Mouse (Mus musculus) MEL (cell line): ENCODE data around the gene Vps29. TPM values are rescaled to one million over a fixed set of nuclear protein-coding genes. Genes with fewer than 3 reads are reported as not detected.

ENCODE experiments used
- DNase-seq: peaks from one replicate; pipeline ENCODE4 v3.0.0; 2011; ENCODE audit warnings: low read depth, low spot score
- H3K27ac ChIP-seq: 2 replicates; pipeline ENCODE4 v1.5.1; 2012; ENCODE audit warnings: low read depth, mild to moderate bottlenecking, control low read depth, low read length, moderate library complexity; ENCODE audit not compliant: control insufficient read depth
- H3K27me3 ChIP-seq, 2 experiments: fragments of 150-350 bp in 1 of 2; sonication (generic) in 1 of 2; 2 replicates each; pipeline ENCODE4 v1.6.1; 2012; ENCODE audit warnings: low read length in 2 of 2, mild to moderate bottlenecking in 2 of 2, improper control_type of control experiment in 1 of 2, moderate library complexity in 1 of 2; ENCODE audit not compliant: insufficient read depth in 2 of 2, control insufficient read depth in 1 of 2
- H3K36me3 ChIP-seq, 2 experiments: 2 replicates each; pipeline ENCODE4 v1.6.1; 2012 to 2014; ENCODE audit warnings: low read length in 2 of 2, improper control_type of control experiment in 1 of 2, inconsistent platforms in 1 of 2, mild to moderate bottlenecking in 1 of 2; ENCODE audit not compliant: insufficient read depth in 2 of 2, control insufficient read depth in 1 of 2
- H3K4me1 ChIP-seq, 2 experiments: fragments of 150-350 bp in 1 of 2; sonication (generic) in 1 of 2; 2 replicates each; pipeline ENCODE4 v1.6.1; 2012; ENCODE audit warnings: low read length in 2 of 2, improper control_type of control experiment in 1 of 2, mild to moderate bottlenecking in 1 of 2; ENCODE audit not compliant: insufficient read depth in 2 of 2, control insufficient read depth in 1 of 2
- H3K4me3 ChIP-seq, 2 experiments: fragments of 150-350 bp in 1 of 2; sonication (generic) in 1 of 2; 2 replicates each; pipeline ENCODE4 v1.5.1; 2012; ENCODE audit warnings: low read depth in 2 of 2, low read length in 2 of 2, mild to moderate bottlenecking in 2 of 2, moderate library complexity in 2 of 2, control low read depth in 1 of 2, improper control_type of control experiment in 1 of 2; ENCODE audit not compliant: control insufficient read depth in 1 of 2, insufficient read depth in 1 of 2
- H3K79me2 ChIP-seq: 2 replicates; pipeline ENCODE4 v1.6.1; 2012; ENCODE audit warnings: mild to moderate bottlenecking, low read length, moderate library complexity; ENCODE audit not compliant: control insufficient read depth, poor library complexity, insufficient read depth
- H3K9ac ChIP-seq: 2 replicates; pipeline ENCODE4 v1.6.1; 2012; ENCODE audit warnings: low read depth, mild to moderate bottlenecking, control low read depth, low read length, moderate library complexity; ENCODE audit not compliant: control insufficient read depth, poor library complexity, severe bottlenecking
- H3K9me3 ChIP-seq: fragments of 150-350 bp; sonication (generic); replicated peaks from 2 replicates; pipeline ENCODE4 v1.6.1; 2012; ENCODE audit warnings: mild to moderate bottlenecking, low read length, improper control_type of control experiment, moderate library complexity; ENCODE audit not compliant: insufficient read depth
- BHLHE40 ChIP-seq: IDR thresholded peaks from 2 replicates; pipeline ENCODE4 v1.6.1; 2012; ENCODE audit warnings: low read depth, mild to moderate bottlenecking, inconsistent platforms, low read length, improper control_type of control experiment, borderline replicate concordance
- CHD1 ChIP-seq: IDR thresholded peaks from 2 replicates; pipeline ENCODE4 v1.6.1; 2012; ENCODE audit warnings: low read depth, mild to moderate bottlenecking, inconsistent platforms, low read length, improper control_type of control experiment
- CHD2 ChIP-seq: IDR thresholded peaks from 2 replicates; pipeline ENCODE4 v1.6.1; 2011; ENCODE audit warnings: low read length, improper control_type of control experiment
- CTCF ChIP-seq, 3 experiments: IDR thresholded peaks in 2 of 3; conservative IDR thresholded peaks in 1 of 3; 2 replicates each; pipeline ENCODE4 v1.5.1; 2011 to 2012; ENCODE audit warnings: low read length in 3 of 3, low read depth in 2 of 3, mild to moderate bottlenecking in 2 of 3, improper control_type of control experiment in 1 of 3, inconsistent platforms in 1 of 3, mixed read lengths in 1 of 3, moderate library complexity in 1 of 3; ENCODE audit not compliant: control insufficient read depth in 1 of 3, insufficient read depth in 1 of 3, poor library complexity in 1 of 3, severe bottlenecking in 1 of 3
- E2F4 ChIP-seq: IDR thresholded peaks from 2 replicates; pipeline ENCODE4 v1.6.1; 2011; ENCODE audit warnings: low read depth, low read length, improper control_type of control experiment, borderline replicate concordance
- ELF1 ChIP-seq: IDR thresholded peaks from 2 replicates; pipeline ENCODE4 v1.6.1; 2014; ENCODE audit warnings: low read depth, mild to moderate bottlenecking, inconsistent platforms, low read length, improper control_type of control experiment, moderate library complexity
- EP300 ChIP-seq, 2 experiments: IDR thresholded peaks; 2 replicates each; pipeline ENCODE4 v1.6.1; 2011; ENCODE audit warnings: improper control_type of control experiment in 2 of 2, low read length in 2 of 2, low read depth in 1 of 2, mild to moderate bottlenecking in 1 of 2
- ETS1 ChIP-seq: IDR thresholded peaks from 2 replicates; pipeline ENCODE4 v1.6.1; 2012; ENCODE audit warnings: low read depth, mild to moderate bottlenecking, inconsistent platforms, low read length, improper control_type of control experiment, moderate library complexity
- GABPA ChIP-seq: IDR thresholded peaks from 2 replicates; pipeline ENCODE4 v1.6.1; 2012; ENCODE audit warnings: low read depth, mild to moderate bottlenecking, inconsistent platforms, low read length, improper control_type of control experiment, moderate library complexity
- HCFC1 ChIP-seq: IDR thresholded peaks from 2 replicates; pipeline ENCODE4 v1.6.1; 2012; ENCODE audit warnings: low read depth, mild to moderate bottlenecking, inconsistent platforms, low read length, improper control_type of control experiment, moderate library complexity
- JUND ChIP-seq: IDR thresholded peaks from 2 replicates; pipeline ENCODE4 v1.6.1; 2011; ENCODE audit warnings: low read depth, mild to moderate bottlenecking, improper control_type of control experiment, low read length
- KAT2A ChIP-seq: conservative IDR thresholded peaks from 2 replicates; pipeline ENCODE4 v1.6.1; 2012; ENCODE audit warnings: low read depth, low read length, improper control_type of control experiment, inconsistent platforms
- MAFK ChIP-seq: IDR thresholded peaks from 2 replicates; pipeline ENCODE4 v1.6.1; 2011; ENCODE audit warnings: low read depth, mild to moderate bottlenecking, low read length, improper control_type of control experiment, borderline replicate concordance
- MAX ChIP-seq: IDR thresholded peaks from 2 replicates; pipeline ENCODE4 v1.6.1; 2011; ENCODE audit warnings: low read length, improper control_type of control experiment
- MAZ ChIP-seq: IDR thresholded peaks from 2 replicates; pipeline ENCODE4 v1.6.1; 2012; ENCODE audit warnings: low read depth, mild to moderate bottlenecking, inconsistent platforms, low read length, improper control_type of control experiment
- MEF2A ChIP-seq: IDR thresholded peaks from 2 replicates; pipeline ENCODE4 v1.6.1; 2014; ENCODE audit warnings: low read depth, mild to moderate bottlenecking, inconsistent platforms, low read length, improper control_type of control experiment; ENCODE audit not compliant: poor library complexity, insufficient replicate concordance, severe bottlenecking; ENCODE audit errors: extremely low read depth
- MXI1 ChIP-seq: IDR thresholded peaks from 2 replicates; pipeline ENCODE4 v1.6.1; 2011; ENCODE audit warnings: mild to moderate bottlenecking, low read depth, low read length, improper control_type of control experiment
- MYB ChIP-seq: IDR thresholded peaks from 2 replicates; pipeline ENCODE4 v1.6.1; 2011; ENCODE audit warnings: mild to moderate bottlenecking, low read depth, low read length, improper control_type of control experiment
- MYC ChIP-seq: IDR thresholded peaks from 2 replicates; pipeline ENCODE4 v1.6.1; 2011; ENCODE audit warnings: low read depth, mild to moderate bottlenecking, low read length, improper control_type of control experiment, moderate library complexity
- NELFE ChIP-seq: IDR thresholded peaks from 2 replicates; pipeline ENCODE4 v1.6.1; 2011; ENCODE audit warnings: low read depth, low read length, improper control_type of control experiment
- NRF1 ChIP-seq: IDR thresholded peaks from 2 replicates; pipeline ENCODE4 v1.6.1; 2014; ENCODE audit warnings: low read depth, mild to moderate bottlenecking, inconsistent platforms, low read length, improper control_type of control experiment, moderate library complexity; ENCODE audit not compliant: poor library complexity, insufficient read depth, severe bottlenecking
- POLR2A ChIP-seq, 2 experiments: IDR thresholded peaks; 2 replicates each; pipeline ENCODE4 v1.6.1; 2011 to 2012; ENCODE audit warnings: low read length in 2 of 2, mild to moderate bottlenecking in 2 of 2, control low read depth in 1 of 2, improper control_type of control experiment in 1 of 2, low read depth in 1 of 2, moderate library complexity in 1 of 2; ENCODE audit not compliant: control insufficient read depth in 1 of 2, insufficient read depth in 1 of 2, poor library complexity in 1 of 2
- POLR2AphosphoS2 ChIP-seq: IDR thresholded peaks from 2 replicates; pipeline ENCODE4 v1.6.1; 2011; ENCODE audit warnings: low read length, improper control_type of control experiment
- RAD21 ChIP-seq: IDR thresholded peaks from 2 replicates; pipeline ENCODE4 v1.6.1; 2011; ENCODE audit warnings: mild to moderate bottlenecking, low read depth, low read length, improper control_type of control experiment
- RCOR1 ChIP-seq: IDR thresholded peaks from 2 replicates; pipeline ENCODE4 v1.6.1; 2012; ENCODE audit warnings: low read depth, mild to moderate bottlenecking, inconsistent platforms, low read length, improper control_type of control experiment
- SIN3A ChIP-seq: IDR thresholded peaks from 2 replicates; pipeline ENCODE4 v1.6.1; 2012; ENCODE audit warnings: low read length, improper control_type of control experiment, inconsistent platforms
- SMC3 ChIP-seq: IDR thresholded peaks from 2 replicates; pipeline ENCODE4 v1.6.1; 2011; ENCODE audit warnings: low read depth, low read length, improper control_type of control experiment
- TAL1 ChIP-seq: IDR thresholded peaks from 2 replicates; pipeline ENCODE4 v1.6.1; 2012; ENCODE audit warnings: mild to moderate bottlenecking, inconsistent platforms, low read length, moderate library complexity, mixed read lengths
- TBP ChIP-seq: IDR thresholded peaks from 2 replicates; pipeline ENCODE4 v1.8.0; 2011; ENCODE audit warnings: low read depth, low read length, improper control_type of control experiment
- TCF12 ChIP-seq: IDR thresholded peaks from 2 replicates; pipeline ENCODE4 v1.6.1; 2014; ENCODE audit warnings: low read depth, mild to moderate bottlenecking, inconsistent platforms, low read length, improper control_type of control experiment, moderate library complexity
- UBTF ChIP-seq: IDR thresholded peaks from 2 replicates; pipeline ENCODE4 v1.6.1; 2012; ENCODE audit warnings: low read depth, mild to moderate bottlenecking, inconsistent platforms, low read length, improper control_type of control experiment, moderate library complexity, borderline replicate concordance; ENCODE audit not compliant: insufficient read depth
- USF1 ChIP-seq: IDR thresholded peaks from 2 replicates; pipeline ENCODE4 v1.6.1; 2014; ENCODE audit warnings: low read depth, mild to moderate bottlenecking, inconsistent platforms, low read length, improper control_type of control experiment, moderate library complexity
- USF2 ChIP-seq, 2 experiments: IDR thresholded peaks; 2 replicates each; pipeline ENCODE4 v1.6.1; 2011 to 2012; ENCODE audit warnings: improper control_type of control experiment in 2 of 2, low read length in 2 of 2, borderline replicate concordance in 1 of 2, inconsistent platforms in 1 of 2, low read depth in 1 of 2, mild to moderate bottlenecking in 1 of 2; ENCODE audit not compliant: insufficient read depth in 1 of 2
- ZC3H11A ChIP-seq: IDR thresholded peaks from 2 replicates; pipeline ENCODE4 v1.6.1; 2012; ENCODE audit warnings: low read depth, mild to moderate bottlenecking, inconsistent platforms, low read length, improper control_type of control experiment
- ZKSCAN1 ChIP-seq: IDR thresholded peaks from 2 replicates; pipeline ENCODE4 v1.6.1; 2012; ENCODE audit warnings: low read depth, mild to moderate bottlenecking, inconsistent platforms, low read length, improper control_type of control experiment, moderate library complexity
- ZMIZ1 ChIP-seq: IDR thresholded peaks from 2 replicates; pipeline ENCODE4 v1.6.1; 2012; ENCODE audit warnings: low read depth, mild to moderate bottlenecking, inconsistent platforms, low read length, improper control_type of control experiment, moderate library complexity
- ZNF384 ChIP-seq: IDR thresholded peaks from 2 replicates; pipeline ENCODE4 v1.6.1; 2012; ENCODE audit warnings: low read depth, mild to moderate bottlenecking, inconsistent platforms, low read length, improper control_type of control experiment
- polyA plus RNA-seq, 2 experiments: library from polyadenylated mRNA; stranded (reverse) in 1 of 2; unstranded in 1 of 2; fragments of >175 nt in 1 of 2; fragments of >200 nt in 1 of 2; gene quantifications; 2 replicates each; pipeline versions ENCODE4 v1.2.1 to v1.2.4; 2012; ENCODE audit warnings: low replicate concordance in 2 of 2, low read depth in 1 of 2; ENCODE audit not compliant: insufficient read length in 2 of 2, insufficient read depth in 1 of 2, missing spikeins in 1 of 2
- total RNA-seq: library from RNA; depleted of rRNA; stranded (reverse); fragments of 300-350 nt; gene quantifications from 2 replicates; pipeline ENCODE4 v1.2.3, GENCODE M21; 2012

The Vps29 gene
- total and polyA plus RNA-seq, 3 experiments, result 92.1 to 424 (median 101) TPM

DNA sequence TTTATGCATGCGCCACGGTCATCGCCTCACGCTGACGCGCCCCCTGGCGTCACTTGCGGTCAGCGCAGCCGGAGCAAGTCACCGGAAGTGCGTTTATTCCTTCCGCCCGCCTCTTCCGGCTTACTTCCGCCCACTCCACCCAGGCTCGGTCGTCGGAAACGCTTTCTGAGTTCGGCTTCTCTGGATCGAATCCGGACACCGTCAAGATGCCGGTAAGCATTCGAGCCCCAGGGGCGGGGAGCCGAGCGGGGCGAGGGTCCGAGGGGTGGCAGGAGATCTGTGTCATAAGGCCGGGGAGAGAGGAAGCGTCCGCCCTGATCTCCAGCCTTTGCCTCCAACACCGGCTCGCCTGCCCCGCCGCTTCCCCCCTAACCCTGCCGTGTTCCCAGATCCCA, 37.6 kb downstream of the Vps29 start, which contains the start of gene Arpc3:
TSS of gene Arpc3 (plus strand) at position 93 of the 395 bp plus-strand sequence.
- Histone ChIP-seq H3K27me3 (no peaks in the 10 kb centered on the region), H3K9me3 (no peaks in the 10 kb centered on the region), H3K4me1 (peaks cover 0 to 11% of the 10 kb centered on the region in 2 experiments; a peak in 2 of 4 replicates), H3K4me3 (peak within 1 kb of the TSS; percentile 80 to 94), H3K36me3 (peaks cover 3 to 7% of the 10 kb centered on the region in 2 experiments), H3K9ac (peak within 1 kb of the TSS; percentile 89), H3K27ac (peak within 1 kb of the TSS; percentile 74), H3K79me2 (peaks cover 31% of the 10 kb centered on the region)
- DNase-seq, result peak; percentile 95
- TF ChIP-seq MAX, result peak; percentile 98
- TF ChIP-seq BHLHE40, result peak; percentile 71
- no peak for TF ChIP-seq GABPA
- TF ChIP-seq MEF2A, result no peak
- TF ChIP-seq MAFK, result no peak
- TF ChIP-seq TAL1, result no peak
- TF ChIP-seq ETS1, result peak; percentile 64; the same call in 1 of the 2 replicates
- 0 out of 2 replicates have a peak, but pooled peaks have one; percentile 37 for TF ChIP-seq RCOR1
- peak; percentile 64; the same call in 1 of the 2 replicates for TF ChIP-seq TCF12
- no peak for TF ChIP-seq USF2 (IDR thresholded peaks at IDR 0.05; ENCODE audit: borderline replicate concordance in 1 of 2, insufficient read depth in 1 of 2, low read depth in 1 of 2, low read length in 2 of 2)
- TF ChIP-seq MAZ, result no peak; the same call in 1 of the 2 replicates
- TF ChIP-seq ZKSCAN1, result no peak
- TF ChIP-seq NRF1, result 0 out of 2 replicates have a peak, but pooled peaks have one; percentile 28
- peak; percentile 95 for TF ChIP-seq MYC
- TF ChIP-seq POLR2A (IDR thresholded peaks at IDR 0.05; ENCODE audit: control insufficient read depth in 1 of 2, insufficient read depth in 1 of 2, low read depth in 1 of 2, low read length in 2 of 2, poor library complexity in 1 of 2), result peak; percentile 27 to 80; a peak in 3 of 4 replicates
- peak; percentile 89 for TF ChIP-seq SIN3A
- TF ChIP-seq EP300 (IDR thresholded peaks at IDR 0.05; ENCODE audit: low read depth in 1 of 2, low read length in 2 of 2), result no peak
- no peak for TF ChIP-seq CHD1
- TF ChIP-seq USF1, result 0 out of 2 replicates have a peak, but pooled peaks have one; percentile 15
- TF ChIP-seq NELFE, result peak; percentile 88
- no peak for TF ChIP-seq CHD2
- TF ChIP-seq POLR2AphosphoS2, result peak; percentile 30; the same call in 1 of the 2 replicates
- peak; percentile 43 for TF ChIP-seq RAD21
- no peak for TF ChIP-seq JUND
- TF ChIP-seq ZC3H11A, result peak; percentile 45; the same call in 1 of the 2 replicates
- TF ChIP-seq KAT2A, result no peak; the same call in 1 of the 2 replicates
- peak; percentile 69 for TF ChIP-seq MXI1
- TF ChIP-seq ZMIZ1, result peak; percentile 84
- no peak for TF ChIP-seq UBTF
- no peak for TF ChIP-seq MYB
- TF ChIP-seq ELF1, result peak; percentile 93
- TF ChIP-seq TBP, result peak; percentile 77
- peak; percentile 76 to 94 (median 90) for TF ChIP-seq CTCF (IDR thresholded peaks at IDR 0.05 in 2 of 3, conservative IDR thresholded peaks at IDR 0.05 in 1 of 3; ENCODE audit: control insufficient read depth in 1 of 3, insufficient read depth in 1 of 3, low read depth in 2 of 3, low read length in 3 of 3, poor library complexity in 1 of 3, severe bottlenecking in 1 of 3)
- TF ChIP-seq ZNF384, result no peak
- TF ChIP-seq HCFC1, result peak; percentile 87
- no peak for TF ChIP-seq E2F4
- peak; percentile 75 for TF ChIP-seq SMC3
